Mouse (Mus musculus): ENCODE data around the gene Fgf16. TPM values are rescaled to one million over a fixed set of nuclear protein-coding genes. Genes with fewer than 3 reads are reported as not detected.

Fgf16 gene
- not detected in 2 replicates for polyA plus RNA-seq (2015; fragmentation: Nextera tagmentation; extraction: Ambion mirVana)

GRCm38 (mm10) chrX:105764162-105765004, at the start of gene Fgf16:
Gene Fgf16 (plus strand): TSS chrX:105764279.
- H3K4me1 ChIP-seq (ENCODE audit: insufficient read depth, low read length): peaks cover 3% of the 10 kb centered on the region; the same call in 1 of the 2 replicates
- ATAC-seq (ENCODE audit: low FRiP score, low TSS enrichment): peak; percentile 33; the same call in 1 of the 2 replicates
- H3K4me3 ChIP-seq (ENCODE audit: low read length): peak within 1 kb of the TSS; percentile 46
- WGBS: 15% methylated on average over 60 of the region's 86 CpGs
- peak within 1 kb of the TSS; percentile 58 for H3K4me2 ChIP-seq (replicated peaks; ENCODE audit: low read depth, low read length)
- peak within 1 kb of the TSS; percentile 31; the same call in 1 of the 2 replicates for H3K9ac ChIP-seq (replicated peaks; ENCODE audit: low read length)
- H3K36me3 ChIP-seq (ENCODE audit: insufficient read depth, low read length): no peaks in the 10 kb centered on the region
- H3K27me3 ChIP-seq (ENCODE audit: insufficient read depth, low read length): peaks cover 52% of the 10 kb centered on the region
- H3K9me3 ChIP-seq (ENCODE audit: low read length): no peaks in the 10 kb centered on the region
- no peak within 1 kb of the TSS for H3K27ac ChIP-seq (ENCODE audit: low read length)

GRCm38 (mm10) chrX:105714740-105715139, 49.3 kb upstream of the Fgf16 start:
- peak; percentile 69; the same call in 1 of the 2 replicates for ATAC-seq (ENCODE audit: low FRiP score, low TSS enrichment)
- WGBS: 73% methylated on average over 4 of the region's 4 CpGs
- H3K9me3 ChIP-seq (ENCODE audit: low read length): no peaks in the 10 kb centered on the region

GRCm38 (mm10) chrX:105715789-105716321, 48.2 kb upstream of the Fgf16 start:
- Histone ChIP-seq H3K27ac (ENCODE audit: low read length) (no peak overlapping the region), H3K9ac (replicated peaks; ENCODE audit: low read length) (no peak overlapping the region), H3K36me3 (ENCODE audit: insufficient read depth, low read length) (no peaks in the 10 kb centered on the region), H3K4me2 (replicated peaks; ENCODE audit: low read depth, low read length) (no peak overlapping the region), H3K4me1 (ENCODE audit: insufficient read depth, low read length) (no peaks in the 10 kb centered on the region), H3K27me3 (ENCODE audit: insufficient read depth, low read length) (peaks cover 11% of the 10 kb centered on the region; the same call in 1 of the 2 replicates), H3K9me3 (ENCODE audit: low read length) (no peaks in the 10 kb centered on the region), H3K4me3 (ENCODE audit: low read length) (no peak overlapping the region)
- no peak for ATAC-seq (ENCODE audit: low FRiP score, low TSS enrichment)
- WGBS: 94% methylated on average over 7 of the region's 7 CpGs

More at GRCm38 (mm10) chrX:105714740-105715139, 49.3 kb upstream of the Fgf16 start:
- Histone ChIP-seq H3K4me2 (replicated peaks; ENCODE audit: low read depth, low read length) (no peak overlapping the region), H3K36me3 (ENCODE audit: insufficient read depth, low read length) (no peaks in the 10 kb centered on the region), H3K9ac (replicated peaks; ENCODE audit: low read length) (no peak overlapping the region), H3K4me3 (ENCODE audit: low read length) (no peak overlapping the region), H3K4me1 (ENCODE audit: insufficient read depth, low read length) (no peaks in the 10 kb centered on the region), H3K27me3 (ENCODE audit: insufficient read depth, low read length) (peaks cover 11% of the 10 kb centered on the region; the same call in 1 of the 2 replicates), H3K27ac (ENCODE audit: low read length) (no peak overlapping the region)

GRCm38 (mm10) chrX:105718388-105718787, 45.7 kb upstream of the Fgf16 start:
- H3K36me3 ChIP-seq (ENCODE audit: insufficient read depth, low read length): no peaks in the 10 kb centered on the region
- WGBS: 83% methylated on average over 5 of the region's 5 CpGs
- H3K27ac ChIP-seq (ENCODE audit: low read length): no peak overlapping the region
- ATAC-seq (ENCODE audit: low FRiP score, low TSS enrichment): no peak
- no peak overlapping the region for H3K4me2 ChIP-seq (replicated peaks; ENCODE audit: low read depth, low read length)
- H3K4me3 ChIP-seq (ENCODE audit: low read length): no peak overlapping the region
- H3K9ac ChIP-seq (replicated peaks; ENCODE audit: low read length): no peak overlapping the region
- H3K4me1 ChIP-seq (ENCODE audit: insufficient read depth, low read length): no peaks in the 10 kb centered on the region
- no peaks in the 10 kb centered on the region for H3K9me3 ChIP-seq (ENCODE audit: low read length)
- H3K27me3 ChIP-seq (ENCODE audit: insufficient read depth, low read length): peaks cover 9% of the 10 kb centered on the region; the same call in 1 of the 2 replicates

GRCm38 (mm10) chrX:105718943-105719342, 45.1 kb upstream of the Fgf16 start:
- 79% methylated on average over 5 of the region's 5 CpGs for WGBS
- H3K4me1 ChIP-seq (ENCODE audit: insufficient read depth, low read length): no peaks in the 10 kb centered on the region
- H3K9ac ChIP-seq (replicated peaks; ENCODE audit: low read length): no peak overlapping the region
- no peak for ATAC-seq (ENCODE audit: low FRiP score, low TSS enrichment)
- peaks cover 9% of the 10 kb centered on the region; the same call in 1 of the 2 replicates for H3K27me3 ChIP-seq (ENCODE audit: insufficient read depth, low read length)
- H3K27ac ChIP-seq (ENCODE audit: low read length): no peak overlapping the region
- no peak overlapping the region for H3K4me2 ChIP-seq (replicated peaks; ENCODE audit: low read depth, low read length)
- H3K36me3 ChIP-seq (ENCODE audit: insufficient read depth, low read length): no peaks in the 10 kb centered on the region
- H3K4me3 ChIP-seq (ENCODE audit: low read length): no peak overlapping the region
- no peaks in the 10 kb centered on the region for H3K9me3 ChIP-seq (ENCODE audit: low read length)

- Histone ChIP-seq H3K36me3 (ENCODE audit: insufficient read depth, low read length) (no peaks in the 10 kb centered on the region), H3K9me3 (ENCODE audit: low read length) (no peaks in the 10 kb centered on the region), H3K27me3 (ENCODE audit: insufficient read depth, low read length) (no peaks in the 10 kb centered on the region), H3K9ac (replicated peaks; ENCODE audit: low read length) (no peak overlapping the region), H3K4me3 (ENCODE audit: low read length) (no peak overlapping the region), H3K4me2 (replicated peaks; ENCODE audit: low read depth, low read length) (no peak overlapping the region), H3K27ac (ENCODE audit: low read length) (no peak overlapping the region), H3K4me1 (ENCODE audit: insufficient read depth, low read length) (no peaks in the 10 kb centered on the region)
- 79% methylated on average over 7 of the region's 7 CpGs for WGBS
- ATAC-seq (ENCODE audit: low FRiP score, low TSS enrichment): no peak
These were observed 39.9 kb upstream of the Fgf16 start for GRCm38 (mm10) chrX:105724174-105724573.

GRCm38 (mm10) chrX:105762847-105763527, 1.1 kb upstream of the Fgf16 start:
- ATAC-seq (ENCODE audit: low FRiP score, low TSS enrichment): 0 out of 2 replicates have a peak, but pooled peaks have one; percentile 12
- H3K27ac ChIP-seq (ENCODE audit: low read length): no peak overlapping the region
- H3K9ac ChIP-seq (replicated peaks; ENCODE audit: low read length): no peak overlapping the region
- H3K36me3 ChIP-seq (ENCODE audit: insufficient read depth, low read length): no peaks in the 10 kb centered on the region
- peak overlapping the region; percentile 58 for H3K4me2 ChIP-seq (replicated peaks; ENCODE audit: low read depth, low read length)
- WGBS: 20% methylated on average over 23 of the region's 23 CpGs
- peaks cover 52% of the 10 kb centered on the region for H3K27me3 ChIP-seq (ENCODE audit: insufficient read depth, low read length)
- no peaks in the 10 kb centered on the region for H3K9me3 ChIP-seq (ENCODE audit: low read length)
- peaks cover 3% of the 10 kb centered on the region; the same call in 1 of the 2 replicates for H3K4me1 ChIP-seq (ENCODE audit: insufficient read depth, low read length)
- peak overlapping the region; percentile 46 for H3K4me3 ChIP-seq (ENCODE audit: low read length)

GRCm38 (mm10) chrX:105763612-105764011, 467 bp upstream of the Fgf16 start:
- Histone ChIP-seq H3K27me3 (ENCODE audit: insufficient read depth, low read length) (peaks cover 52% of the 10 kb centered on the region), H3K4me3 (ENCODE audit: low read length) (peak overlapping the region; percentile 46), H3K36me3 (ENCODE audit: insufficient read depth, low read length) (no peaks in the 10 kb centered on the region), H3K27ac (ENCODE audit: low read length) (no peak overlapping the region), H3K4me1 (ENCODE audit: insufficient read depth, low read length) (peaks cover 3% of the 10 kb centered on the region; the same call in 1 of the 2 replicates), H3K9ac (replicated peaks; ENCODE audit: low read length) (no peak overlapping the region), H3K9me3 (ENCODE audit: low read length) (no peaks in the 10 kb centered on the region), H3K4me2 (replicated peaks; ENCODE audit: low read depth, low read length) (peak overlapping the region; percentile 58)
- WGBS: 14% methylated on average over 20 of the region's 20 CpGs
- ATAC-seq (ENCODE audit: low FRiP score, low TSS enrichment): 0 out of 2 replicates have a peak, but pooled peaks have one; percentile 24

GRCm38 (mm10) chrX:105765005-105765706, 1.1 kb downstream of the Fgf16 start:
- peak overlapping the region; percentile 46 for H3K4me3 ChIP-seq (ENCODE audit: low read length)
- 21% methylated on average over 29 of the region's 36 CpGs for WGBS
- H3K9ac ChIP-seq (replicated peaks; ENCODE audit: low read length): no peak overlapping the region
- no peaks in the 10 kb centered on the region for H3K9me3 ChIP-seq (ENCODE audit: low read length)
- no peaks in the 10 kb centered on the region for H3K36me3 ChIP-seq (ENCODE audit: insufficient read depth, low read length)
- H3K27me3 ChIP-seq (ENCODE audit: insufficient read depth, low read length): peaks cover 55% of the 10 kb centered on the region
- H3K4me2 ChIP-seq (replicated peaks; ENCODE audit: low read depth, low read length): peak overlapping the region; percentile 58
- H3K27ac ChIP-seq (ENCODE audit: low read length): no peak overlapping the region
- peaks cover 3% of the 10 kb centered on the region; the same call in 1 of the 2 replicates for H3K4me1 ChIP-seq (ENCODE audit: insufficient read depth, low read length)
- ATAC-seq (ENCODE audit: low FRiP score, low TSS enrichment): peak; percentile 64; the same call in 1 of the 2 replicates
